Mouse (Mus musculus) liver, embryonic 14.5 days (tissue): ENCODE data around the gene Rtn4rl1.

Source experiments
- CTCF ChIP-seq: IDR thresholded peaks from 2 replicates; pipeline ENCODE4 v1.5.1; 2016; ENCODE audit warnings: antibody characterized with exemption, low read depth, control low read depth
- EP300 ChIP-seq: IDR thresholded peaks from 2 replicates; pipeline ENCODE4 v1.6.1; 2016; ENCODE audit warnings: antibody characterized with exemption, low read depth

DNA sequence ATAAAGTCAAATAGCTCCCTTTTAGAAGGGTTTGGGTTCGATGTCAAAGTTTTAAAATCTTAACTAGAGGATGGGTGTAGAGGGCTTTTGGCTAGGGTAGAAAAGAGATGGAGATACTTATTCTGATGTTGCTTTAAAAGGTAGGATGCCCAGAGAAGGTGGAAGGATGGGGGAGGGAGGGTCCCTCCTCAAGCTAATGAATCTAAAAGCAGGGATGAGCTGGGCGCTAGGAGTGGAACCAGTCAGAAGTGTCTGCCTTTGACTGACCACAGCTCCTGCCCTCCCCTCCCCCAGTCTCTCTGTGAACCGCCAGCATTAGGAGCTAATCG is 85.4 kb downstream of the Rtn4rl1 start:
- TF ChIP-seq CTCF (no peak), EP300 (no peak)
